ENCODE assay signal across 8 mouse cellular contexts in the genomic region with DNA sequence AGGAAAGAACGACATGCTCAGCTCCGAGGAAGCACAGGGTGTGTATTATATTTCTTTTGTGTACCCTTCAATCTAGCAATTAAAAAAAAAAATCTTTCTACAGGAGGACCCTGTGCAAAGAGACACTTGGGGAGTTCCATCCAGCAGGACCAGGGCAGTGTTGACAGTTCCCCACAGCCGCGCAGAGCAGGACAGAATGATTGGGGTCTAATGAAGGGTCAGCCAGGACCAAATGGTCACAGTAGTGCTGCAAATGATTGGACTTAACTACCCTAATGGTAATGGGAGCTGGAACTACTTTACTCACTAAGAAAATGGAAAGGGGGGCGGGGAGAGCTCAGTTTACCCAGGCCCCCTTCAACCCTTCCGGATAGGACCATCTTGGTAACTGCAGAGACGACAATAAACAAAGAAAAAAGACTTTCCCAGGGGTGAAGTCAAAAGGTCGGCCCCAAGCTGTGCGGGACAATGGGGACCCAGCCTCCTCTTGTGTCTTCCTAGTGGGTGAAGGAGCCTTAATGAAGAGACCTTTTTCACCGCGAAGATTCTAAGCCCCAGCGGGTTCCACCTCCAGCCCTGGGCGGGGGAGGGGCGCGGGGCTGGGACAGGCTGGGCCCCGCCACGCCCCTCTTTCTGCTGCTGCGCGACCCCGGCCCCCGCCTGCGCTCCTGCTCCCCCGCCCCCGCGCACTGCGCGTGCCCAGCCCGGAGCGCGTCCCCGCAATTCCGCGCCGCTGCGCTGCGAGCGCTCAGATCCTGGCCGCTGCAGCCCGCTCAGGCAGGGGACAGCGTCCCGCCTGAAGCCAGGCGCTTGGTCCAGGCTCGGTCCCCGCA. TPM values are rescaled to one million over a fixed set of nuclear protein-coding genes. Genes with fewer than 3 reads are reported as not detected.
DNase-seq lines count a peak whose midpoint lies in the region; ATAC-seq and TF ChIP-seq lines count a peak whose summit lies in the region.

Gene Ptprz1 (plus strand): TSS at position 722 of the 833 bp plus-strand sequence.

- WGBS in hindbrain, embryonic 14.5 days = under 1% methylated on average over 41 of the region's 44 CpGs
- WGBS in limb, embryonic 11.5 days = 1% methylated on average over 37 of the region's 44 CpGs
- WGBS in neural tube, embryonic 11.5 days = 0% methylated on average over 19 of the region's 44 CpGs

- no peaks in the 10 kb centered on the region for H3K36me3 ChIP-seq in hindbrain, embryonic 14.5 days (replicated peaks; ENCODE audit: control insufficient read depth, insufficient read depth)
- H3K36me3 ChIP-seq in limb, embryonic 11.5 days (ENCODE audit: control insufficient read depth, insufficient read depth, low read length) = no peaks in the 10 kb centered on the region
- H3K36me3 ChIP-seq in neural tube, embryonic 11.5 days (ENCODE audit: control insufficient read depth, insufficient read depth, low read length) = no peaks in the 10 kb centered on the region

- H3K4me1 ChIP-seq in embryonic fibroblast, embryonic 13.5 days (ENCODE audit: control insufficient read depth, insufficient read depth, low read length) = no peaks in the 10 kb centered on the region
- H3K4me1 ChIP-seq in hindbrain, embryonic 14.5 days (replicated peaks; ENCODE audit: control insufficient read depth, insufficient read depth, low read length) = peaks cover 16% of the 10 kb centered on the region; the same call in 1 of the 2 replicates
- no peaks in the 10 kb centered on the region for H3K4me1 ChIP-seq in limb, embryonic 11.5 days (ENCODE audit: control insufficient read depth, insufficient read depth, low read length)
- H3K4me1 ChIP-seq in neural tube, embryonic 11.5 days (ENCODE audit: control insufficient read depth, insufficient read depth, low read length) = peaks cover 6% of the 10 kb centered on the region

- peak within 1 kb of the TSS; percentile 88 for H3K4me2 ChIP-seq in hindbrain, embryonic 14.5 days (replicated peaks)
- peak within 1 kb of the TSS; percentile 95 for H3K4me2 ChIP-seq in limb, embryonic 11.5 days (ENCODE audit: low read depth, severe bottlenecking)
- peak within 1 kb of the TSS; percentile 77 for H3K4me2 ChIP-seq in neural tube, embryonic 11.5 days (ENCODE audit: low read depth)

- H3K9ac ChIP-seq in hindbrain, embryonic 14.5 days = peak within 1 kb of the TSS; percentile 68
- peak within 1 kb of the TSS; percentile 50 for H3K9ac ChIP-seq in limb, embryonic 11.5 days (ENCODE audit: low read length)
- H3K9ac ChIP-seq in neural tube, embryonic 11.5 days (ENCODE audit: low read length) = peak within 1 kb of the TSS; percentile 68

- DNase-seq in heart, adult 18-20 months = peak; percentile 0 to 2
- no peak for DNase-seq in heart, postnatal 36 days
- DNase-seq in adrenal gland, postnatal 4 days (ENCODE audit: low spot score in 2 of 2) = peak; percentile 22 to 25
- DNase-seq in hindbrain, embryonic 14.5 days (ENCODE audit: low spot score) = peak; percentile 87
- peak; percentile 85 for DNase-seq in limb, embryonic 11.5 days (ENCODE audit: low spot score)
- DNase-seq in neural tube, embryonic 11.5 days (ENCODE audit: low spot score) = peak; percentile 92
- no peak for DNase-seq in spleen, postnatal 14 days (ENCODE audit: low spot score in 2 of 2)

- no peaks in the 10 kb centered on the region for H3K9me3 ChIP-seq in hindbrain, embryonic 14.5 days (ENCODE audit: control insufficient read depth, low read length)
- no peaks in the 10 kb centered on the region for H3K9me3 ChIP-seq in limb, embryonic 11.5 days (ENCODE audit: control insufficient read depth, low read length)
- H3K9me3 ChIP-seq in neural tube, embryonic 11.5 days (ENCODE audit: control insufficient read depth, low read length) = no peaks in the 10 kb centered on the region

- H3K4me3 ChIP-seq in embryonic fibroblast, embryonic 13.5 days (ENCODE audit: insufficient read depth, low read length) = peak within 1 kb of the TSS; percentile 68
- peak within 1 kb of the TSS; percentile 47 for H3K4me3 ChIP-seq in hindbrain, embryonic 14.5 days (replicated peaks; ENCODE audit: low read length)
- peak within 1 kb of the TSS; percentile 50 for H3K4me3 ChIP-seq in limb, embryonic 11.5 days (ENCODE audit: low read depth, low read length)
- peak within 1 kb of the TSS; percentile 60 for H3K4me3 ChIP-seq in neural tube, embryonic 11.5 days (ENCODE audit: low read depth, low read length)

- TF ChIP-seq CTCF in embryonic fibroblast, embryonic 13.5 days (IDR thresholded peaks at IDR 0.05; ENCODE audit: borderline replicate concordance, insufficient read depth, low read length) = no peak

- TF ChIP-seq POLR2A in embryonic fibroblast, embryonic 13.5 days (IDR thresholded peaks at IDR 0.05; ENCODE audit: low read depth, low read length) = no peak

- no peaks in the 10 kb centered on the region for H3K27me3 ChIP-seq in hindbrain, embryonic 14.5 days (ENCODE audit: control insufficient read depth, insufficient read depth, low read length)
- H3K27me3 ChIP-seq in limb, embryonic 11.5 days (ENCODE audit: control insufficient read depth, insufficient read depth, low read length) = peaks cover 3% of the 10 kb centered on the region; the same call in 1 of the 2 replicates
- no peaks in the 10 kb centered on the region for H3K27me3 ChIP-seq in neural tube, embryonic 11.5 days (ENCODE audit: control insufficient read depth, insufficient read depth, low read length)

- H3K27ac ChIP-seq in embryonic fibroblast, embryonic 13.5 days (ENCODE audit: insufficient read depth, low read length) = no peak within 1 kb of the TSS
- peak within 1 kb of the TSS; percentile 60 for H3K27ac ChIP-seq in hindbrain, embryonic 14.5 days
- H3K27ac ChIP-seq in limb, embryonic 11.5 days (replicated peaks; ENCODE audit: low read depth, low read length) = no peak within 1 kb of the TSS
- no peak within 1 kb of the TSS for H3K27ac ChIP-seq in neural tube, embryonic 11.5 days (ENCODE audit: low read depth, low read length)

- intact Hi-C loops in heart, postnatal 36 days (cut with DNase I) = no loop called here

- ATAC-seq in hindbrain, embryonic 14.5 days (ENCODE audit: low FRiP score) = peak; percentile 94
- ATAC-seq in limb, embryonic 11.5 days (ENCODE audit: insufficient number of reproducible peaks, low FRiP score, low TSS enrichment, low read depth) = peak; percentile 91
- peak; percentile 90 for ATAC-seq in neural tube, embryonic 11.5 days (ENCODE audit: insufficient read depth, low FRiP score, low TSS enrichment)

RNA-seq across cellular contexts. Expression of gene Ptprz1, which starts in this region (rescaled TPM):
- total RNA-seq in heart, adult 18-20 months (2021) = under 1 TPM; 0.72 to 0.97 TPM
- total RNA-seq in heart, postnatal 36 days (2021) = under 1 TPM; 0.78 to 0.92 TPM
- 10 to 100 TPM; 16.1 to 20.2 TPM for total RNA-seq in adrenal gland, postnatal 4 days (2021)
- polyA plus RNA-seq in embryonic fibroblast, embryonic 13.5 days (2011; ENCODE audit: insufficient read length, low read depth, missing spikeins) = 49.0 and 56.7 TPM in 2 replicates
- polyA plus RNA-seq in hindbrain, embryonic 14.5 days (2014; fragmentation: Nextera tagmentation; extraction: Ambion mirVana) = 77.5 and 92.5 TPM in 2 replicates
- 1.4 and 1.5 TPM in 2 replicates for polyA plus RNA-seq in limb, embryonic 11.5 days (2014; fragmentation: Nextera tagmentation; extraction: Ambion mirVana)
- 17.8 and 17.9 TPM in 2 replicates for polyA plus RNA-seq in neural tube, embryonic 11.5 days (2014; fragmentation: Nextera tagmentation; extraction: Ambion mirVana)

Comparison
In these comparisons a context has a peak if more than half of its experiments do, and no peak if none do; other contexts are left out.
1. RNA of gene Ptprz1 (total RNA-seq): 16.1 to 20.2 TPM in adrenal gland, postnatal 4 days; 0.72 to 0.97 TPM in heart, adult 18-20 months and 0.78 to 0.92 TPM in heart, postnatal 36 days; every median in the first group is over 4 times any median in the second.
2. Peak in DNase-seq in heart, adult 18-20 months; RNA of the gene not detected or under 1 TPM.
3. DNase-seq: peak in adrenal gland, postnatal 4 days (2 of 2), hindbrain, embryonic 14.5 days (single experiment), limb, embryonic 11.5 days (single experiment) and neural tube, embryonic 11.5 days (single experiment); none in heart, postnatal 36 days (0 of 2) and spleen, postnatal 14 days (0 of 2).
4. Peak in every context shown above with its lines, with median percentiles within 50 percentile points of each other: H3K4me3 ChIP-seq, ATAC-seq, H3K4me2 ChIP-seq and H3K9ac ChIP-seq.